Mouse (Mus musculus): ENCODE measurements around the gene Obp1b.

- TF ChIP-seq CTCF (IDR thresholded peaks at IDR 0.05; ENCODE audit: insufficient read depth, low read length): no peak
- TF ChIP-seq POLR2A (IDR thresholded peaks at IDR 0.05; ENCODE audit: borderline replicate concordance, extremely low read depth, low read depth, low read length): no peak
These were observed 16.3 kb downstream of the Obp1b start for GRCm38 (mm10) chrX:78202829-78203228.

All from lung, adult 2 months (tissue).